Mouse (Mus musculus) forebrain, embryonic 10.5 days (tissue): ENCODE data around the gene Ankrd55. TPM values are rescaled to one million over a fixed set of nuclear protein-coding genes. Genes with fewer than 3 reads are reported as not detected.

Experiments used
- DNase-seq: peaks from one replicate; pipeline ENCODE4 v3.0.0-alpha.2; 2017; ENCODE audit warnings: low spot score; ENCODE audit errors: extremely low spot score
- H3K27ac ChIP-seq: fragments of 300-500 bp; sonication (generic); 2 replicates; pipeline ENCODE4 v1.5.1; 2016; ENCODE audit warnings: mild to moderate bottlenecking
- H3K27me3 ChIP-seq: fragments of 300-500 bp; sonication (generic); 2 replicates; pipeline ENCODE4 v1.6.1; 2016; ENCODE audit warnings: mild to moderate bottlenecking; ENCODE audit not compliant: poor library complexity, severe bottlenecking
- H3K36me3 ChIP-seq: fragments of 300-500 bp; sonication (generic); replicated peaks from 2 replicates; pipeline ENCODE4 v1.6.1; 2016; ENCODE audit warnings: mild to moderate bottlenecking, moderate library complexity
- H3K4me1 ChIP-seq: fragments of 300-500 bp; sonication (generic); 2 replicates; pipeline ENCODE4 v1.6.1; 2016
- H3K4me3 ChIP-seq: fragments of 300-500 bp; sonication (generic); 2 replicates; pipeline ENCODE4 v1.5.1; 2016; ENCODE audit warnings: mild to moderate bottlenecking, moderate library complexity
- H3K9me3 ChIP-seq: fragments of 300-500 bp; sonication (generic); 2 replicates; pipeline ENCODE4 v1.6.1; 2016; ENCODE audit warnings: mild to moderate bottlenecking, moderate library complexity
- WGBS: fragments of 180-500 bp; shearing (Covaris S2); methylation state at CpG from one replicate; pipeline ENCODE4 v1.1.7; 2016; 5-methylcytosine and 5-hydroxymethylcytosine counted together
- polyA plus RNA-seq: library from polyadenylated mRNA; unstranded; fragments of >200 nt; fragmentation: Nextera tagmentation; extraction: Ambion mirVana; gene quantifications from 2 replicates; pipeline ENCODE4 v1.2.1, GENCODE M21; 2016

Ankrd55 gene
- polyA plus RNA-seq, 1 experiment from 2014 or later: 0.60 TPM

- H3K4me1 ChIP-seq: no peaks in the 10 kb centered on the region
- no peak for DNase-seq
- H3K9me3 ChIP-seq: no peaks in the 10 kb centered on the region
- no peaks in the 10 kb centered on the region for H3K27me3 ChIP-seq
- H3K27ac ChIP-seq: no peak overlapping the region
- WGBS: 93% methylated on average over 15 of the region's 15 CpGs
- no peaks in the 10 kb centered on the region for H3K36me3 ChIP-seq
- H3K4me3 ChIP-seq: no peak overlapping the region
Observed at GRCm38 (mm10) chr13:112427521-112427920, 139.3 kb downstream of the Ankrd55 start.

- no peaks in the 10 kb centered on the region for H3K9me3 ChIP-seq
- H3K27ac ChIP-seq: no peak overlapping the region
- no peak for DNase-seq
- no peak overlapping the region for H3K4me3 ChIP-seq
- H3K36me3 ChIP-seq: no peaks in the 10 kb centered on the region
- H3K27me3 ChIP-seq: no peaks in the 10 kb centered on the region
- no peaks in the 10 kb centered on the region for H3K4me1 ChIP-seq
- WGBS: 71% methylated on average over 5 of the region's 5 CpGs
Observed at GRCm38 (mm10) chr13:112433271-112433670, 145.0 kb downstream of the Ankrd55 start.

Other genes with a start within 250 kb of the Ankrd55 start
- 20.1 and 20.4 TPM in 2 replicates for gene Il6st, start 175.6 kb downstream of the Ankrd55 start, polyA plus RNA-seq